Mouse (Mus musculus) forebrain, postnatal 0 days (tissue): ENCODE data around the gene Kcnj4. TPM values are rescaled to one million over a fixed set of nuclear protein-coding genes. Genes with fewer than 3 reads are reported as not detected.
A peak's percentile ranks its signal among the peaks of the same experiment; 100 is the strongest.

Source experiments
- ATAC-seq: fragments of 200-750 bp; cut with Nextera tagmentation; 2 replicates; pipeline ENCODE4 v1.8.0; 2017; ENCODE audit warnings: mild to moderate bottlenecking, moderate library complexity
- DNase-seq: peaks from one replicate; pipeline ENCODE4 v3.0.0-alpha.2; 2015
- H3K27ac ChIP-seq: fragments of 300-500 bp; sonication (generic); 2 replicates; pipeline ENCODE4 v1.5.1; 2014; ENCODE audit warnings: low read depth, mild to moderate bottlenecking, antibody characterized with exemption, low read length, moderate library complexity, mixed read lengths
- H3K27me3 ChIP-seq: fragments of 300-500 bp; sonication (generic); 2 replicates; pipeline ENCODE4 v1.6.1; 2014; ENCODE audit warnings: mild to moderate bottlenecking, low read length, mixed read lengths; ENCODE audit not compliant: insufficient read depth
- H3K36me3 ChIP-seq: fragments of 300-500 bp; sonication (generic); 2 replicates; pipeline ENCODE4 v1.6.1; 2014; ENCODE audit warnings: mild to moderate bottlenecking, moderate library complexity; ENCODE audit not compliant: insufficient read depth
- H3K4me1 ChIP-seq: fragments of 300-500 bp; sonication (generic); 2 replicates; pipeline ENCODE4 v1.6.1; 2014; ENCODE audit warnings: antibody characterized with exemption; ENCODE audit not compliant: insufficient read depth
- H3K4me2 ChIP-seq: fragments of 300-500 bp; sonication (generic); 2 replicates; pipeline ENCODE4 v1.6.1; 2014; ENCODE audit warnings: low read depth, mild to moderate bottlenecking, moderate library complexity
- H3K4me3 ChIP-seq: fragments of 300-500 bp; sonication (generic); 2 replicates; pipeline ENCODE4 v1.5.1; 2014; ENCODE audit warnings: low read depth, low read length, mixed read lengths
- H3K9ac ChIP-seq: fragments of 300-500 bp; sonication (generic); 2 replicates; pipeline ENCODE4 v1.6.1; 2014; ENCODE audit warnings: mild to moderate bottlenecking
- H3K9me3 ChIP-seq: fragments of 300-500 bp; sonication (generic); 2 replicates; pipeline ENCODE4 v1.6.1; 2016; ENCODE audit warnings: low read length
- CTCF ChIP-seq: sonication (generic); IDR thresholded peaks from 2 replicates; pipeline ENCODE4 v1.5.1; 2016; ENCODE audit warnings: antibody characterized with exemption, control low read depth, low read depth
- WGBS: fragments of 180-500 bp; shearing (Covaris S2); extraction: QIAGEN DNeasy Blood & Tissue Kit; methylation state at CpG from one replicate; pipeline ENCODE4 v1.1.7; 2014; 5-methylcytosine and 5-hydroxymethylcytosine counted together
- polyA plus RNA-seq: library from polyadenylated mRNA; unstranded; fragments of >200 nt; fragmentation: Nextera tagmentation; extraction: Ambion mirVana; gene quantifications from 2 replicates; pipeline ENCODE4 v1.2.1, GENCODE M21; 2015
- total RNA-seq: library from RNA; depleted of rRNA; stranded (reverse); fragments of >200 nt; gene quantifications from 2 replicates; pipeline ENCODE4 v1.2.3, GENCODE M21; 2014

The Kcnj4 gene
- total and polyA plus RNA-seq, 2 experiments from 2014 or later = 0.99 to 17.3 TPM

GRCm38 (mm10) chr15:79545496-79545895 lies 40.5 kb upstream of the Kcnj4 start:
- H3K36me3 ChIP-seq = peaks cover 24% of the 10 kb centered on the region
- H3K4me3 ChIP-seq = peak overlapping the region; percentile 77
- DNase-seq (no peak), ATAC-seq (no peak)
- peak overlapping the region; percentile 99 for H3K27ac ChIP-seq
- 1% methylated on average over 3 of the region's 3 CpGs for WGBS
- peaks cover 15% of the 10 kb centered on the region; the same call in 1 of the 2 replicates for H3K4me1 ChIP-seq
- no peaks in the 10 kb centered on the region for H3K9me3 ChIP-seq
- H3K4me2 ChIP-seq = peak overlapping the region; percentile 57
- no peaks in the 10 kb centered on the region for H3K27me3 ChIP-seq
- peak overlapping the region; percentile 98 for H3K9ac ChIP-seq
- TF ChIP-seq CTCF = no peak

- Histone ChIP-seq H3K4me3 (no peak overlapping the region; the same call in 1 of the 2 replicates), H3K27me3 (no peaks in the 10 kb centered on the region), H3K4me2 (peak overlapping the region; percentile 57; the same call in 1 of the 2 replicates), H3K36me3 (peaks cover 38% of the 10 kb centered on the region), H3K9ac (no peak overlapping the region), H3K27ac (no peak overlapping the region), H3K4me1 (peaks cover 15% of the 10 kb centered on the region; the same call in 1 of the 2 replicates), H3K9me3 (no peaks in the 10 kb centered on the region)
- DNase-seq = no peak
- ATAC-seq = no peak
- no peak for TF ChIP-seq CTCF
- 95% methylated on average over 3 of the region's 3 CpGs for WGBS
Measured at GRCm38 (mm10) chr15:79543968-79544367, 38.9 kb upstream of the Kcnj4 start.

GRCm38 (mm10) chr15:79533796-79534195 lies 28.8 kb upstream of the Kcnj4 start:
- Histone ChIP-seq H3K27ac (no peak overlapping the region), H3K4me2 (no peak overlapping the region), H3K9me3 (no peaks in the 10 kb centered on the region), H3K9ac (no peak overlapping the region), H3K36me3 (peaks cover 93% of the 10 kb centered on the region), H3K27me3 (no peaks in the 10 kb centered on the region), H3K4me1 (no peaks in the 10 kb centered on the region), H3K4me3 (no peak overlapping the region)
- ATAC-seq (no peak), DNase-seq (no peak)
- WGBS = 86% methylated on average over 3 of the region's 3 CpGs
- no peak for TF ChIP-seq CTCF

- Histone ChIP-seq H3K9me3 (no peaks in the 10 kb centered on the region), H3K36me3 (peaks cover 76% of the 10 kb centered on the region), H3K27ac (no peak overlapping the region), H3K9ac (no peak overlapping the region), H3K4me2 (no peak overlapping the region), H3K4me3 (no peak overlapping the region), H3K4me1 (no peaks in the 10 kb centered on the region), H3K27me3 (no peaks in the 10 kb centered on the region)
- no peak for DNase-seq
- ATAC-seq = no peak; the same call in 1 of the 2 replicates
- 80% methylated on average over 7 of the region's 7 CpGs for WGBS
- TF ChIP-seq CTCF = no peak
Measured at GRCm38 (mm10) chr15:79529935-79530334, 24.9 kb upstream of the Kcnj4 start.

- no peaks in the 10 kb centered on the region for H3K9me3 ChIP-seq
- TF ChIP-seq CTCF = peak; percentile 36; the same call in 1 of the 2 replicates
- H3K36me3 ChIP-seq = peaks cover 61% of the 10 kb centered on the region
- H3K27ac ChIP-seq = no peak overlapping the region
- H3K4me1 ChIP-seq = no peaks in the 10 kb centered on the region
- H3K27me3 ChIP-seq = no peaks in the 10 kb centered on the region
- H3K4me2 ChIP-seq = no peak overlapping the region
- H3K4me3 ChIP-seq = no peak overlapping the region
- ATAC-seq = no peak
- DNase-seq = no peak
- no peak overlapping the region for H3K9ac ChIP-seq
- 70% methylated on average over 5 of the region's 5 CpGs for WGBS
Measured at GRCm38 (mm10) chr15:79527991-79528639, 23.1 kb upstream of the Kcnj4 start.

GRCm38 (mm10) chr15:79527192-79527591 lies 22.2 kb upstream of the Kcnj4 start:
- H3K4me2 ChIP-seq = no peak overlapping the region
- WGBS = 82% methylated on average over 4 of the region's 4 CpGs
- no peak overlapping the region for H3K9ac ChIP-seq
- peak; percentile 17; the same call in 1 of the 2 replicates for ATAC-seq
- no peak overlapping the region for H3K4me3 ChIP-seq
- no peaks in the 10 kb centered on the region for H3K9me3 ChIP-seq
- peaks cover 53% of the 10 kb centered on the region for H3K36me3 ChIP-seq
- no peak overlapping the region for H3K27ac ChIP-seq
- no peaks in the 10 kb centered on the region for H3K27me3 ChIP-seq
- DNase-seq = no peak
- no peak for TF ChIP-seq CTCF
- no peaks in the 10 kb centered on the region for H3K4me1 ChIP-seq

GRCm38 (mm10) chr15:79525979-79526768 lies 21.1 kb upstream of the Kcnj4 start:
- Histone ChIP-seq H3K4me2 (no peak overlapping the region), H3K4me1 (no peaks in the 10 kb centered on the region), H3K4me3 (no peak overlapping the region), H3K36me3 (peaks cover 43% of the 10 kb centered on the region), H3K9me3 (no peaks in the 10 kb centered on the region), H3K9ac (no peak overlapping the region), H3K27me3 (no peaks in the 10 kb centered on the region), H3K27ac (no peak overlapping the region)
- 66% methylated on average over 9 of the region's 9 CpGs for WGBS
- ATAC-seq (no peak), DNase-seq (no peak)
- TF ChIP-seq CTCF = no peak
